12 mouse cellular contexts compared by ENCODE assay signal in genomic region chr1:152514256-152514655, GRCm38 (mm10).
DNase-seq lines count a peak whose midpoint lies in the region; ATAC-seq lines count a peak whose summit lies in the region.
"Had no signal": no experiment of that assay in that cellular context is flagged by ENCODE, and none has a peak within 500 bp of the region (broad histone marks: within the 10 kb centered on the region; RNA-seq: fewer than 3 reads in every experiment).

No protein-coding gene starts in this region.

- H3K4me3 ChIP-seq in heart, embryonic 10.5 days = no peak overlapping the region; the same call in 1 of the 2 replicates
- H3K4me3 ChIP-seq in limb, embryonic 10.5 days = no peak overlapping the region
- H3K4me3 ChIP-seq: liver, embryonic 12.5 days had no signal

- 49% methylated on average over 4 of the region's 4 CpGs for WGBS in heart, embryonic 10.5 days
- WGBS in limb, embryonic 10.5 days = 71% methylated on average over 4 of the region's 4 CpGs

- peak; percentile 73 for ATAC-seq in frontal cortex, adult (ENCODE audit: low TSS enrichment)

- no peaks in the 10 kb centered on the region for H3K27me3 ChIP-seq in heart, embryonic 10.5 days (ENCODE audit: insufficient read depth, poor library complexity, severe bottlenecking)
- H3K27me3 ChIP-seq in limb, embryonic 10.5 days (ENCODE audit: low read depth, poor library complexity, severe bottlenecking) = no peaks in the 10 kb centered on the region
- H3K27me3 ChIP-seq: liver, embryonic 12.5 days had no signal

- peaks cover 17% of the 10 kb centered on the region for H3K4me1 ChIP-seq in heart, embryonic 10.5 days
- no peaks in the 10 kb centered on the region for H3K4me1 ChIP-seq in limb, embryonic 10.5 days
- H3K4me1 ChIP-seq: liver, embryonic 12.5 days had no signal

- peak overlapping the region; percentile 78 for H3K27ac ChIP-seq in heart, embryonic 10.5 days
- 0 out of 2 replicates have a peak overlapping the region, but pooled peaks have one; percentile 0 for H3K27ac ChIP-seq in limb, embryonic 10.5 days
- H3K27ac ChIP-seq: liver, embryonic 12.5 days had no signal

- no peaks in the 10 kb centered on the region for H3K9me3 ChIP-seq in heart, embryonic 10.5 days
- H3K9me3 ChIP-seq in limb, embryonic 10.5 days (replicated peaks) = no peaks in the 10 kb centered on the region
- H3K9me3 ChIP-seq: liver, embryonic 12.5 days had no signal

- intact Hi-C loops in left cerebral cortex, postnatal 4 days (cut with DNase I) = no loop called here

- DNase-seq in frontal cortex, postnatal 14 days (ENCODE audit: low spot score in 2 of 2) = no peak
- DNase-seq in NIH3T3 (ENCODE audit: low read depth) = peak; percentile 89
- no peak for DNase-seq in heart, embryonic 10.5 days (ENCODE audit: low spot score)
- DNase-seq in limb, embryonic 10.5 days (ENCODE audit: low spot score) = no peak
- no peak for DNase-seq in c-Kit-positive CD71-positive TER-119-positive erythroid progenitor cells, embryonic 14.5 days (ENCODE audit: low spot score)
- no peak for DNase-seq in kidney, postnatal 10 days
- DNase-seq in left cerebral cortex, postnatal 4 days = no peak
- DNase-seq: embryo, embryonic 11 days; kidney, postnatal 4 days; thymus, adult 18-20 months had no signal

- peaks cover 33% of the 10 kb centered on the region for H3K36me3 ChIP-seq in heart, embryonic 10.5 days
- peaks cover 33% of the 10 kb centered on the region for H3K36me3 ChIP-seq in limb, embryonic 10.5 days
